Mouse (Mus musculus): ENCODE measurements at regions not wholly inside any gene's neighbourhood (a gene's known extent, or its start where the extent isn't known, plus 50 kb on each side); places are given as distances from the start of the nearest gene placed in this dataset.
A peak's percentile ranks its signal among the peaks of the same experiment; 100 is the strongest.
"Not testable (repeated sequence)": the region's sequence is repeated elsewhere in the genome, so short reads cannot be mapped to it uniquely, and the experiment has no call there.

DNA sequence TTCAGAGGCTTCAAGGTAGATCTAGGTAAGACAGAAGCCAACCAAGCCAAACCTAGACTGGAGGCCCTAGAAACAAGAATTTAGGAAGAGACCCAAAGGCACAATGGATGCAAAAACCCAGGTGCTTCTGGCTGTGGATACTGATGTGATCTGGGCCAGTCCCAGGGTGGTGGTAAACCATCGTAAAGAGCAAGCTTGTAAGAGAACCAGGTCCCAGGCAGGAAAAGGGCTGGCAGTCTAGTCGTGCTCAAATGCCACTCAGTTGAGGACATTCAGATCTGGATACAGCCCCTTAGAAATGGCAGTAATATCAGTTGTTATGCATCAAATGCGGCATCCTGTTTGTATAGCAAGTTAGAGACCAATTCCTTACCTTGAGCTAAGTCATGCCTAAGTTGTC is 175.5 kb upstream of the Pkdcc start:
- DNase-seq (ENCODE audit: low read depth, low spot score): no peak

DNA sequence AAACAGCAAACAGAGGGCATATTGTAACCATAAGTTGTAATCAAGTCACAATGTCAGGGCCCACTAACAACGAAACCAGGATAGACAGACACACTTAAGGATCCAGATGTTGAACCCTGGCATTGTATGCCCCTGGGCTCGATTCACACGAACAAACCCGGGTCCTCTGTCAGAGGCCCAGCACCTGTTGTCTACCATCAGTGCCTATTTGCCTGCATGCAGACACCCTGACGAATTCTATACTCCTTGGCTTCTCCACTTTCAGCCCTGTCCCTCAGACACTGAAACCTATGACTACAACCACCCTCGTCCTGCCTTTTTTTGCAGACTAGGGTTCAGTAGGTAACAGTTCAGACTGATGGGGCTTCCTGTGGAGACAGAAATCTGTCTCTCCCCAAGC is 170.6 kb upstream of the Pkdcc start:
- DNase-seq (ENCODE audit: low read depth, low spot score): no peak

DNA sequence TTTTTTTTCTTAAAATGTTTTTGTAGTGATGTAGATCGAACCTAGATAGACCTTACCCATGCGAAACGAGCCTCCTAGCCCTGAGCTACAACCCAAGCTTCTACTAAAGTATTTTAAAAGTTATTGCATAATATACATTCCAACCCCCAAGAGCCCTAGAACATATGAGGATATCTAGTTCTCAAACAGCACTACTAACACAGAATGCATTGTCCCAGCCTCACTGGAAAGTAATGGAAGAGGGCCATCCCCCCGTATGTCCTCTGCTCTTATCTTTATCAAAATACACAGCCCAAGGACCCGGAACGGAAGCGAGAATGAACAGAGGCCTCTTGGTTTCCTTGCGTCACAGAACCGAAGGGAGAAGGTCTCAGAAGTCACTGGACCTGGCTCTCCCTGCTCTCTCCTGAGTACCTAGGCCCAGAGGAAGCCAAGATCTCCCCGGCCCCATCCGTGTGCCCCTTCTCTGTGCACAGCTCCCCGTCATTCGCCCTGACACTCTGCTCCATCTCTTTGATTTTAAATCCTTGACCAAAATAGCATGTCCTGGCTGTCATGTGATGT is 165.0 kb upstream of the Pkdcc start:
- no peak for DNase-seq (ENCODE audit: low read depth, low spot score)

DNA sequence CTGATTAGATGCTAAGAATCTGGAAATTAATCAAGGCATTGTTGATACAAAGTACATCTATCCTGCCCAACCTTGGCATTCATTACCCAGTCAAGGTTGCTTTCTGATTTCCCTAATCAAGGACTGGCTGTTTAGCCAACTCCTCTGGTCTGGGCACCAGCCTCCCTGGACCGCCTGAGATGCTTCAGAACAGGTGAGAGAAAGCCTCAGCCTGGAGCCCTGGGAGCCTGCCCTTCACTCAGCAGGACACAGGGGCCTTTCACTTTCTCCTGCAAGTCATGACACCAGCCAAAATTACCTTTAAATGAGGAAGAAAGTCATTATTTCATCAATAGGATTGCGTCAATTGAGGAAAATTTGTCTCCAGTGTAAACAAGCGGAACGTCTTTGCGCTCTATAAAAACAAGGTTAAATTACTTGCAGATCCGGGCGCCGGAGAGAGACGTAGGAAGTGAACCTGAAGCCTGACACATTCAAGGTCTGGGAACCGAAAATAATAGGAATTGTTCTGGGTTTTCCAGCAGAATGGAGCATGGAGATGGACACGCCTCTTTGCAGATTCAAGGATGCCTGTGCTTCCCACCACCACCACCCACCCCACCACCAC is 164.4 kb upstream of the Pkdcc start:
- no peak for DNase-seq (ENCODE audit: low read depth, low spot score)

DNA sequence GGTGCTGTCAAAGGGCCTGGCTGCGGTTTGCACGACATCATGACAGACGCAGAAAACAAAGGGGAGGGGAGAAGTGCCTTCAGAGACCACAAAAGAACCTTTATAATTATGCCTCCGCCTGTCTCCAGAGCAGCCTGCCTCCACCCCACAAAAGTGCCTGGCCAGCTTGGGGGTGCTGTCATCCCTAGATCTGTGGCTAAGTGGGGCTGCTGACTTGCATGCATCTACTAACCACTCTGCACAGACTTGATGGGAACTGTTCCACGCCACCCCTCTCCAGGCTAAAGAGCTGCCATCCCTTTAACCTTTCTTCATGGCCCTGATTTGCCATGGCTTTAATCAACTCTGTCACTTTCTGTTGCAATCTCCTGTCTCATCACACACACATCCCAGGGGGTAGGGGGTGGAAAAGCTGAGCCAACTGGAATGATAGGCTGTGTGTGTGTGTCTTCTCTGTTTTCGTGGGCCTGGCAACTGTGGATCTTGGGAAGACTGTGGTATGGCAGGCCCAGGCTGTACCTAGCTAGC is 162.4 kb upstream of the Pkdcc start:
- no peak for DNase-seq (ENCODE audit: low read depth, low spot score)

DNA sequence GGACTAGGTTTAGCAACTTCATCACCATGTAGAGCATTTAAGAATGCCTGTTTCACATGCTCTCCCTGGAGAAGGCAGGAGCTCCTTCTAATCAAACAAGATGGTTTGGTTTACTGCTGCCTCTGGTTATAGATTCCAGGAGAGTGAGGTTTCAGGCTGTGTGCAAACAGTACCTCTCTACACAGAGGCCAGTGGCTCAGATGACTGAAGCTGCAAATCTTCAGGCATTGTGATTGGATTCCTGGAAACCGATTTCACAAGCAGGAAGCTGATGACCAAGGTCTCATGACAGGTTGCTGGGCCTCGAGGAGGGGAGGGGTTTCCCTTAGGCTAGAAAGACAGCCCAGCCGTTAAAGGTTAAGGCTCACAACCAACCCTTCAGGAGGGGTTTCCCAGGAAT is 157.3 kb upstream of the Pkdcc start:
- DNase-seq (ENCODE audit: low read depth, low spot score): no peak

DNA sequence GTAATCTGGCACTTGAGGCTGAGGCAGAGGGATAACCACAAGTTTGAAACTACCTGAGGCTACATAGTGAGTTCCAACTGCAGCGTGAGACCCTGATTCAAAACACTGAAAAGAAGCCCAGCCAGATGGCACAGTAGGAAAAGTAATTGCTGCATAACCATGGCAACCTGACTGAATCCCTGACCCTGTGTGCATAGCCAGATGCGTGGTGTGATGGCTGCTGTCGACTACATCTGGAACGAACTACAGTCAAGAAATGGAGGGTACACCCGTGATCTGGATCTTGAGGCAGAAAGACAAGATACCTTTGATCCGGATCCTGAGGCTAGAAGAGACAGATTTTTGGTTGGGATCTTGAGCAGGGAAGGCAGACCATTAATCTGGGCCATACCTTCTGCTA is 153.2 kb upstream of the Pkdcc start:
- no peak for DNase-seq (ENCODE audit: low read depth, low spot score)

DNA sequence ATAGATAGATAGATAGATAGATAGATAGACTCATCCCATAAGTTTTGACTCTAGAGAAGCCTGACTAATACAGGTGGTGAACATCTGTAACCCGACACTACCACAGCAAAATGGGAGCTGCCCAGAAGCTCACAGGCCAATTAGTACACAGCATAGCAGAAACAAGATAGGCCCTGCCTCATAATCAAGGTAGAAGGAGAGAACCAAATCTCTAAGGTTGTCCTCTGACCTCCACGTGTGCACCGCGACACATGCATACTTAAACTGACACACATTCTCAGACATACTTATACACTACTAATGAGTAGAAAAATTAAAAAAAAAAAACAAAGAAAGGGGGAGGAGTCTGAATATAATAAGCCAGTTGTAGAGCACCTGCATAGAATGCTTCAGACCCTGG is 151.2 kb upstream of the Pkdcc start:
- DNase-seq (ENCODE audit: low read depth, low spot score): no peak

DNA sequence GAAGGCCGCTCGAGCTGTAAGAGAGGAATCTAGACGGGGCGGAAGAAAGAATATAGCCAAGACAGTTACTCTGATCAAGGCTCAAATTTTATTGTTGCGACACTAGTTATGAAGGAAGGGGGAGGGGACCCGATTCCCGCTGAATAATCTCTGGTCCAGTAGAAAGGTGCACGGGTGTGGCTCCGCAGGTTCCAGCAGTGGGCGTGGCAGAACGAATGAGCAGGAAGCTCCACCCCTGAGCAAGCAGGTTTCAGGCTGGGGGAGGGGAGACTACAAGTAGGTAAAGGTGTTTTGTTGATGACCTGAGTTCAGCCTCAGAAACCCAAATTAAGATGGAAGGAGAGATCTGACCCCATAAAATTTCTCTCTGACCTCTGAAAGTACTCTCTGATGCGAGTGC is 150.7 kb upstream of the Pkdcc start:
- DNase-seq (ENCODE audit: low read depth, low spot score): not testable (repeated sequence)

DNA sequence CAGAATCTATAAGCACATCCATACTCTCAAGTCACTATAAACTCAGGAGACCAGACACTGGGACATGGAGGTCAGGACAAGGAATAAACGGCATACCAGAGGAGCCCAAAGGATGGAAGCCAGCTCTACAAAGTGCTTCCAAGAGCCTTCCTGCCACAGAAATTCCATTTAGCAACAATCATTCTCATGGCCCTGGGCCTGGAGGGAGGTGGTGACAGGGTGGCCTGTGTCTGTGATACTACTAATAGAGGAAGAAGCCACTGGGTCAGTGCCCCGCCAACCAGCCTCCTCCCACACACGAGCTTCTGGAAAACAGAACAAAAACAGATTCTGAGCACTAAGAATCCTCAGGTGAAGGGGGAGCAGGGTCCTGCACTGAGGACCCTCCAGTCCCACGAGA is 145.8 kb upstream of the Pkdcc start:
- no peak for DNase-seq (ENCODE audit: low read depth, low spot score)

DNA sequence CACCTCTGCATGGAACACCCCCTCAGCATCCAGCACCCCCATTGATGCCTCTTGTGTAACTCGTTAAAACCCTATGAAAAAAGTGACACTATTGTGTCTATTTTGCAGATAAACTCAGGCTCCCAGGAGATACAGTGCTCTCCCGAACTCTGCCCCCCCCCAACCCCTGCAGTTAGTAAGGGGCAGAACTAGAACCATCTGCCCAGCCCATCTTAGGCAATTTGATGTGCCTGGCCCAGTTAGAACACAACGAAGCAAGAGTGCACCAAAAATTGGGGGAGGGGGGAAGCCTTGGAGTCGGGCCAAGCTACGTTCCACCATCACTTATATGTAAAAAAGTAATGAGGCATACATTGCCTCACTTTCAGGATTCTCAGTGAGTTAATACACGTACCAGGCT is 143.3 kb upstream of the Pkdcc start:
- DNase-seq (ENCODE audit: low read depth, low spot score): no peak

DNA sequence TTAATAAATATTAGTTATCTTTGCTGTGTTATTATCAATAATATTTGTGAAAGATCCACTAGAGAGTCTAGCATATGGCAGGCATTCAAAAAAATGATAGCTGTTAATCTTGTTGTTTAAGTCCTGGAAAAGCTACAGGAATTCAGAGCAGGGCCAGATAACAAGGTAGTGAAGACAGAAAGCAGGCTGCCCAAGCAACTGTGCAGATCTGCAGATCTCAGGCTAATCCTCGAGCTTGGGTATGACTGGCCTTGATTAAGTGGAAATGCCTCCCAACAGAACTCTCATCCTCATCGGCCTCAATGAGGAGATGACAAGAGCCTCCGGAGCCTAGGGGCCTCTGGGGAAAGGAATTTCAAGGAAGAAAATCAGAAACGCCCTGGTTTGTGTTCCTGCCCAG is 142.9 kb upstream of the Pkdcc start:
- no peak for DNase-seq (ENCODE audit: low read depth, low spot score)

DNA sequence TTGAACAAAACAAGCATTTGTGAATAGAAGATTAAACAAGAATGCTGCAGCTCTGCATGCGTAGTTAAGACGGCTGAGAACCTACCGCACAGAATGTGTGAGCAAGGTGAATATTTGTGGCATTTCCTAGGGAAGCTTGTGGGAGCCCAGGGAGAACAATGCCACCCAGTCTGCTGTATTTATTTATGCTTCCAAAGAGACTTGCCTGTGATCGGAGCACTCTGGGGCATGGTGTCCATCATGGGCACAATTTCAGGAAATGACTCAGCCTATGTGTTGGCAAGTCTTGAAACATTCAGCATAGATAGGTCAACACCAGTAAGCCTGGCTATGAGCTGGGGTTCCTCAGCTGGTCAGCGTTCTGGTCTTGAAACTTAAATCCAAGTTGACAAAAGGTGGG is 140.2 kb upstream of the Pkdcc start:
- no peak for DNase-seq (ENCODE audit: low read depth, low spot score)

DNA sequence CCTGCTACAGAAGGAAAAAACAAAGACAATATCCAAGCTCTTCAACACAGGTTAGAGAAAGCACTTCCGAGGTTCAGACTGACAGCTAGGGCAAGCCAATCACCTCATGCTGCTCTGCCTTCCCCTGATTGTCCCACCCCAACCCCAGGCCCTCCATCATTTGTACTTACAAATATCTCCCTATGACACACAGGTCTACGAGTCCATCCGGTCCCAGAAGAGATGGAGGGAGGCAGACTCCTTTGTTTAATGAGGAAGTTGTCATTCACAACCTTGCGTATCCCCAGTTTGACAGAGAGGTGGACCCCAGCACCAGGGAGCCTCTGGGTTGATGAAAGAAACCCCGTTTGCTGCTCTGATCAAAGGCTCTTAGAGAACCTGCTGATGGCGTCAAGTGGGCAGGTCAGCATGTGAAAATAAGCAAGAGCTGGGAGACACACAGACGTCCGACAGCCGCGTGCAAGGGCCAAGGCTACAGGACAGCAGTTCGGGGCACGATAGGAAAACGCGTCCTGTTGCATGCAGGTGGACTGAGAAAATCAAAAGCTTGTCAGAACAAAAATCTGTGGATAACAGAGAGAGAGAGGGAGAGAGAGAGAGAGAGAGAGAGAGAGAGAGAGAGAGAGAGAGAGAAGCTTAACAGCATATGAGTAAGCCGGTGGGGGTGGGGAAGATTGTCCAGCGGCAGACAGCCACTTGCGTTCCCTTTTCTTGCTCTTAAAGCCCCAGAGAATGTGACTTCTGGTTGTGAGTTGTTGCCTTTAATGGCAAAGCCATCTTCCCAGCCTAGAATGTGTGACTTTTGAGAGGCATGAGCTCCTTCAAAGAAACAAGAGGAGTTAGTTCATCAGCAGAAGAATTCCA is 137.1 kb upstream of the Pkdcc start:
- DNase-seq (ENCODE audit: low read depth, low spot score): no peak

DNA sequence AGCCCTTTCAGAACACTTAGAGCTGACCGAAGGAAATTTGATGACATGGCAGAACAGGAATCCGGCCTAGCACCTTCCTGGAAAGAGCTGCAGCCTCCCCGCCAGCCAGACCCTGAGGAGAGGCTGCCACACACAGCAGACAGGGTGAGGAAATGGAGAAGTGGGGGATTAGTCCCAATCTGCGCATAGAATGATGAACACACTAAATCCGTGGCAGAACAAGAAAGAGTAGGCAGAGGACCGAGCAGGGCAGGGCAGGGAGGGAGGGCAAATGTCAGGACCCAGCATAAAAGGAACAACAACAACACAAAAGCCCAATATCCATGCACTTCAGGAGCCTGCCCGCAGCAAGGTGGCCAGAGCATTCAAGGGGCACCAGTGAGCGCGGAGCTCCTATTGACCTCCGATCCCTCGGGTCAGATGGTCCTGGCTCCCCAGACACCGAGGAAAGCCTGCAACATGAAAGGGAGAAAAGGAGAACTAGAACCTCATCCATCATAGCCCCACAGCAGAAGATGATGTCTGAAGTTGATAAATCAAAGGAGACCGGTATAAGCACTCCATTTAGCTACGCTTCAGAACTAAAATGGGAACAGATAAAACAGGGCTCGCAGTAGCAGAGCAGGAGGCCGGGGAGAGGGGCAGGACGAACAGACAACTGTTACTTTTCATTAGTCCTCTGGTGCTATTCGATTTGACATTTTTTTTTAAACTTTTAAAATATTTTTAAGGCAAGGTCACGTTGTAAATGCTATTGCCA is 136.3 kb upstream of the Pkdcc start:
- no peak for DNase-seq (ENCODE audit: low read depth, low spot score)

DNA sequence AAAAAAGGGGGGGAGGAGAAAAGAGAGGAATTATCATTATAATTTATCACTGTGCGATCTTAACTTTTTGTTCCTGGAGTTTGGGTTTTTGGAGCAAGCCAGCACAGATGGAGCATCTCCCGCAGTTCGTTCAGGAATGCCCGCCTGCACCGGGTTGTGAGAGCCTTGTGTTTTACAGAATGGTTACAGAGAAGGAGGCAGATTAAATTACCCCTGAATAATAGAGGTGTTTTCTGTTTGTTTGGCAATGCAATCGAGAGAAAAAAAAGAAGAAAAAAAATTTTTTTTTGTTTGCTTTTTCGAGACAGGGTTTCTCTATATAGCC is 135.8 kb upstream of the Pkdcc start:
- DNase-seq (ENCODE audit: low read depth, low spot score): no peak

DNA sequence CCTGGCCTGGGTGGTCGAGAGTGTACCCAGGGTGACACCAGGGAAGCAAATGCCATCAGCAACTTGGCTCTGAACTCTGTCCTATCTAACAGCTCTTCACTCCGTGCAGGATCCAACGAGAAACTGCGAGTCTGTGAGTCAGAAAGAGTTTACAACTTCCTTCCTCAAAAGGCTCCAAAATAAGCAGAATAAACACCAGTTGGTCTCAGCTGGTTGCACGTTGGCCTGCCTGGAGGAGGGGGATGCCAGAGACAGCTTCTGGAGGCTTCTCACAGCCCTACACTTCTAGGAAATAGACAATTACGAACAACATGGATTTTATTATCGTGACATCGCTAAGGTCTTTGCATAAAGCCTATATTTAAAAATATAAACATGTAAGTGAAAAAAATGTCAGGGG is 133.4 kb upstream of the Pkdcc start:
- DNase-seq (ENCODE audit: low read depth, low spot score): no peak

DNA sequence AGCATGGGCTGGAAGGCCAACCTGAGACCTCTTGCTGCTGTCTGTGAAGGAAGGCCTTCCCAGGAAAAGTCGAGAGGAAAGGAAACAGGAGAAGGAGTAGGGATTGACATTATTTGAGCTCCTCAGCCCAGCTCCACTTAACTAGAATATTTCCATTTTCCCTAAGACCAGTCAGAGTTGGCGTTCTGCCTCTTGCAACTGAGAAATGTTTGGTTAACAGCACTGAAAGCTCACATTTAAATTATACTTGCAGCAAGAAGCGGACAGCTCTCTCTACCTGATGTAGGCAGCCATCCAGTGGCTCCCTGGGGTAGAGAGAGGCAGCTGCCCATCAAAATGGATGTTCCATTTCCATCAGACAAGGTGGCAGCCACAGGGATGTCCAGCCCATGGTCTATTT is 131.6 kb upstream of the Pkdcc start:
- DNase-seq (ENCODE audit: low read depth, low spot score): no peak

DNA sequence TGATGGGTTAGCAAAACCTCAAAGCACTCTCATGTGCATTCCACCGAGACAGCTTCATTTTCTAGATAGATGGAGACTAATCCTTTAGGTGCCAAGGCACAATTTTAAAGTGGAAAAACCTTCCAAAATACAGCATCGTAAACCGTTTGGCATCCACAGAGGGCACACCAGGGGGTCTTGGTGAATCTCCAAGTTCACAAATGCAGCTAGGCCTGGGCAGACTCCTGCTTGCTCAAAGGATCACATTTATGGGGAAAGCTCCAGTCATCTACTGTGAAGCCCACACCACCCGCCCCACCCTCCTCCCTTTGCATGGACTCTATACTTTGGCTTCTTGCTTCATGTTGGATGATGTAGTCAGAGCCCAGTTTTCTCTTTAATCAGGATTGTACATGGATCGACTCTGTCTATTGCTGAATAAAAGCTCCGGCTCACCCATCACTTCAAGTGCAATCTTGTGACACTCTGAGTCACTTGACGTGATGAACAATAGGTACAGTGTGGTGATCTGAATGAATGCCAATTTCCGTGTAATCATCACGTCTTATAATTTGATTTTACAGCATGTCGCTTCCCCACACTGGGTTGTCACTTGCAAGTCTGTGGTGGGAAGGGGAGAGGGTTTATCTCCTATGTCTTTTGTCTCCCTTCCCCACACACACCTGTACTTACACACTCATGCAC is 129.2 kb upstream of the Pkdcc start:
- no peak for DNase-seq (ENCODE audit: low read depth, low spot score)

DNA sequence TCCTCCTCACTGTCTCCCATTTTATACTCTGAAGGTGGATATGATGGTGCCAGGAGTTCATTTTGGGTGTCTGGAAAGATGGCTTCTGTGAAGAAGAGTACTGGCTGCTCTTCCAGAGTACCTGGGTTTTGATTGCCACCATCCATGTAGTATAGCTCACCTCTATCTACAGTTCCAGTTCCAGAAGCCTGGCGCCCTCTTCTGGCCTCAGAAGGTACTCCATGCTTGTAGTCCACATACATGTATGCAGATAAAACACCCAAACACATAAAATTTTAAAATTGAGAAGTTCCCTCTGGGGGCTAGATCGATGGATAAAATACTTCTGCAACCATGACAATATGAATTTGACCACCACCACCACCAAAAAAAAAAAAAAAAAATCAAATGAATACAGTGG is 128.4 kb upstream of the Pkdcc start:
- peak; percentile 17 for DNase-seq (ENCODE audit: low read depth, low spot score)

DNA sequence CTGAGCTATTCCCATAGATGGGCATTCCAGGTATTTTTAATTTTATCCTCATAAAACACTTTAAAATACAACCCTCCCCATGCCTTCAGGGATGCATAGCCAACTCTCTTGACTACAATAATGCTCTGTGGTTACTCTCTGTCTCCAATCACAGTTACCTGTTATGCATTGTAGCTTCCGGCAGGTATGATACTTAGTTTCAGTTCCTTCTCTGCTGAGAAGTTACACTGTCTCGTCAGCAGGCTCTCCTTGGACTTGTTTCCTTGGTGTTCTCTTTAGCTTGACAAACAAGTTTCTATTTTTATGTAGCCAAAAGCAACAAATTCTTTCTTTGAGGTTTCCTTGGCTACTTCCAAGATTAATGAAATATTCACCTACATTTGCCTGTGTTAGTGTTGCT is 126.6 kb upstream of the Pkdcc start:
- DNase-seq (ENCODE audit: low read depth, low spot score): no peak
